ENCODE assay signal across 8 mouse cellular contexts in the genomic region with DNA sequence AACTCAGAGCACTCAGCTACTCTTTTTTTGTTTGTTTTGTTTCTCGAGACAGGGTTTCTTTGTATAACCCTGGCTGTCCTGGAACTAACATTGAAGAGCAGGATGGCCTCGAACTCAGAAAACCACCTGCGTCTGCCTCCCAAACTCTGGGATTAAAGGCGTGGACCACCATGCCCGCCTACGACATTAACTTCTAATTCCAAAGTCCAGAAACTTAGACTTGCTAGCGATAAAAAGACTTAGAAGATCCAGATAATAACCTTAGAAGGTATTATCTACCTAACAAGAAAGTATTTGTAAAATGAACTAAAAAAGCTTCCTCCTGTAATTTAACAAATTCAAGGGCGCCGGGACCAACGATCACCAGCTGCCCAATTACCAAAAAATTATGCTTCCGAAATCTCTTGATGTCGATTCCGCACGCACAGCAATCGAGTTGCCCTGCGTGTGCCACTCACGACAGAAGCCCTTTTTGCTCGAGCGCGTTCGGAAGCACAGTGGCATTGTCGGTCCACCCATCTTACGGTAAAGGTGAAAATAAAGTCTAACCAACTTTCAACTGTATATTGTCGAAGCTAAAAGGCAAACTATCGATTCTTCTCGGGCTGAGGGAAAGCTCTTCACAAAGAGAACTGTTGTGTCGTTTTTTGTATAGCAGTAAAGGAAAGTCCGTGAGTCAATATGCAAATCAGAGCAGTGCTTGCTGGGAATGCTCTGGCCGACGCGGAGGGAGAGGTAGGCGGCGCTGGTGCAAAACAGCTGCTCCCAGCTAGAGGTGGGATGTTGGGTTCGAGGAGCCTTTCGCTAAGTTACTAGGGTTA. TPM values are rescaled to one million over a fixed set of nuclear protein-coding genes. Genes with fewer than 3 reads are reported as not detected.
A peak's percentile ranks its signal among the peaks of the same experiment; 100 is the strongest.
DNase-seq lines count a peak whose midpoint lies in the region; ATAC-seq and TF ChIP-seq lines count a peak whose summit lies in the region.

No protein-coding gene starts in this region.

- peak; percentile 76 for ATAC-seq in embryonic facial prominence, embryonic 15.5 days (ENCODE audit: insufficient number of reproducible peaks, low FRiP score, low TSS enrichment, low read depth)
- ATAC-seq in kidney, embryonic 14.5 days (ENCODE audit: low FRiP score, low TSS enrichment): peak; percentile 80
- ATAC-seq in limb, embryonic 15.5 days (ENCODE audit: insufficient number of reproducible peaks, low FRiP score, low TSS enrichment, low read depth): peak; percentile 74

- peak overlapping the region; percentile 61 for H3K4me2 ChIP-seq in embryonic facial prominence, embryonic 15.5 days (replicated peaks)
- peak overlapping the region; percentile 35 for H3K4me2 ChIP-seq in kidney, embryonic 14.5 days (replicated peaks; ENCODE audit: low read depth, low read length)
- H3K4me2 ChIP-seq in limb, embryonic 15.5 days: peak overlapping the region; percentile 42

- peak overlapping the region; percentile 42 for H3K9ac ChIP-seq in embryonic facial prominence, embryonic 15.5 days
- H3K9ac ChIP-seq in kidney, embryonic 14.5 days (ENCODE audit: low read depth, low read length): peak overlapping the region; percentile 65
- H3K9ac ChIP-seq in limb, embryonic 15.5 days: peak overlapping the region; percentile 35; the same call in 1 of the 2 replicates

- peak overlapping the region; percentile 73 for H3K27ac ChIP-seq in bone marrow, adult 2 months (ENCODE audit: control insufficient read depth, insufficient read depth, low read depth, low read length, poor library complexity)
- peak overlapping the region; percentile 98 for H3K27ac ChIP-seq in embryonic facial prominence, embryonic 15.5 days (replicated peaks)
- H3K27ac ChIP-seq in kidney, embryonic 14.5 days (ENCODE audit: low read depth, low read length): peak overlapping the region; percentile 97
- H3K27ac ChIP-seq in limb, embryonic 15.5 days: peak overlapping the region; percentile 98

- no peaks in the 10 kb centered on the region for H3K36me3 ChIP-seq in embryonic facial prominence, embryonic 15.5 days
- no peaks in the 10 kb centered on the region for H3K36me3 ChIP-seq in kidney, embryonic 14.5 days (ENCODE audit: control insufficient read depth, insufficient read depth, low read length)
- H3K36me3 ChIP-seq in limb, embryonic 15.5 days: no peaks in the 10 kb centered on the region

- no peaks in the 10 kb centered on the region for H3K27me3 ChIP-seq in embryonic facial prominence, embryonic 15.5 days
- no peaks in the 10 kb centered on the region for H3K27me3 ChIP-seq in kidney, embryonic 14.5 days (ENCODE audit: control insufficient read depth, insufficient read depth, low read length)
- no peaks in the 10 kb centered on the region for H3K27me3 ChIP-seq in limb, embryonic 15.5 days

- peak; percentile 49 for TF ChIP-seq CTCF in bone marrow, adult 2 months (IDR thresholded peaks at IDR 0.05; ENCODE audit: control insufficient read depth, insufficient read depth, low read length)

- under 1% methylated on average over 35 of the region's 35 CpGs for WGBS in bone marrow, adult 2 months
- WGBS in embryonic facial prominence, embryonic 15.5 days: under 1% methylated on average over 35 of the region's 35 CpGs
- under 1% methylated on average over 35 of the region's 35 CpGs for WGBS in kidney, embryonic 14.5 days
- WGBS in limb, embryonic 15.5 days: under 1% methylated on average over 35 of the region's 35 CpGs

- peak overlapping the region; percentile 45 for H3K4me3 ChIP-seq in bone marrow, adult 2 months (replicated peaks; ENCODE audit: control insufficient read depth, low read depth, low read length)
- H3K4me3 ChIP-seq in embryonic facial prominence, embryonic 15.5 days (replicated peaks): peak overlapping the region; percentile 36
- peak overlapping the region; percentile 23 for H3K4me3 ChIP-seq in kidney, embryonic 14.5 days (ENCODE audit: low read length)
- H3K4me3 ChIP-seq in limb, embryonic 15.5 days: peak overlapping the region; percentile 24

- H3K9me3 ChIP-seq in embryonic facial prominence, embryonic 15.5 days (replicated peaks): no peaks in the 10 kb centered on the region
- no peaks in the 10 kb centered on the region for H3K9me3 ChIP-seq in kidney, embryonic 14.5 days (ENCODE audit: control insufficient read depth, low read length)
- H3K9me3 ChIP-seq in limb, embryonic 15.5 days: no peaks in the 10 kb centered on the region

- peak; percentile 99 for DNase-seq in 416B (ENCODE audit: low read depth)
- peak; percentile 80 to 90 for DNase-seq in heart, adult 9 months (ENCODE audit: low spot score in 2 of 2)
- DNase-seq in monocyte, adult 2 months (ENCODE audit: low read depth in 1 of 2, low spot score in 2 of 2): peak; percentile 59 to 79
- peak; percentile 83 to 88 for DNase-seq in spleen, postnatal 36 days (ENCODE audit: low spot score in 2 of 2)

- peak; percentile 100 for TF ChIP-seq POLR2A in bone marrow, adult 2 months (IDR thresholded peaks at IDR 0.05; ENCODE audit: borderline replicate concordance, control insufficient read depth, low read depth, low read length)

- no peaks in the 10 kb centered on the region; the same call in 1 of the 2 replicates for H3K4me1 ChIP-seq in bone marrow, adult 2 months (ENCODE audit: control insufficient read depth, insufficient read depth, low read length)
- peaks cover 17% of the 10 kb centered on the region; the same call in 1 of the 2 replicates for H3K4me1 ChIP-seq in embryonic facial prominence, embryonic 15.5 days
- H3K4me1 ChIP-seq in kidney, embryonic 14.5 days (ENCODE audit: control insufficient read depth, insufficient read depth, low read length): peaks cover 13% of the 10 kb centered on the region; the same call in 1 of the 2 replicates
- peaks cover 5% of the 10 kb centered on the region; the same call in 1 of the 2 replicates for H3K4me1 ChIP-seq in limb, embryonic 15.5 days

RNA-seq across cellular contexts. Expression of a gene that starts 4.2 kb away (rescaled TPM):
- polyA plus RNA-seq in bone marrow, adult 2 months (2011; ENCODE audit: insufficient read depth, insufficient read length, low replicate concordance, missing spikeins): 17.0 and 20.5 TPM in 2 replicates
- polyA plus RNA-seq in embryonic facial prominence, embryonic 15.5 days (2015; fragmentation: Nextera tagmentation; extraction: Ambion mirVana): 44.4 and 48.8 TPM in 2 replicates
- polyA plus RNA-seq in kidney, embryonic 14.5 days (2014; fragmentation: Nextera tagmentation; extraction: Ambion mirVana): 42.7 and 46.6 TPM in 2 replicates
- polyA plus RNA-seq in limb, embryonic 15.5 days (2015; fragmentation: Nextera tagmentation; extraction: Ambion mirVana): 48.9 and 49.1 TPM in 2 replicates

RNA-seq across cellular contexts. Expression of a gene that starts 8.5 kb away (rescaled TPM):
- polyA plus RNA-seq in bone marrow, adult 2 months (2011; ENCODE audit: insufficient read depth, insufficient read length, low replicate concordance, missing spikeins): 10.9 and 19.6 TPM in 2 replicates
- polyA plus RNA-seq in embryonic facial prominence, embryonic 15.5 days (2015; fragmentation: Nextera tagmentation; extraction: Ambion mirVana): 37.5 and 37.8 TPM in 2 replicates
- polyA plus RNA-seq in kidney, embryonic 14.5 days (2014; fragmentation: Nextera tagmentation; extraction: Ambion mirVana): 29.7 and 41.0 TPM in 2 replicates
- 34.1 and 35.6 TPM in 2 replicates for polyA plus RNA-seq in limb, embryonic 15.5 days (2015; fragmentation: Nextera tagmentation; extraction: Ambion mirVana)

RNA-seq across cellular contexts. Expression of a gene that starts 33.2 kb away (rescaled TPM):
- polyA plus RNA-seq in bone marrow, adult 2 months (2011; ENCODE audit: insufficient read depth, insufficient read length, low replicate concordance, missing spikeins): not detected in 2 replicates
- polyA plus RNA-seq in embryonic facial prominence, embryonic 15.5 days (2015; fragmentation: Nextera tagmentation; extraction: Ambion mirVana): 2.4 and 3.4 TPM in 2 replicates
- 2.4 and 3.5 TPM in 2 replicates for polyA plus RNA-seq in kidney, embryonic 14.5 days (2014; fragmentation: Nextera tagmentation; extraction: Ambion mirVana)
- polyA plus RNA-seq in limb, embryonic 15.5 days (2015; fragmentation: Nextera tagmentation; extraction: Ambion mirVana): 1.8 and 2.7 TPM in 2 replicates

RNA-seq across cellular contexts. Expression of a gene that starts 57.8 kb away (rescaled TPM):
- polyA plus RNA-seq in bone marrow, adult 2 months (2011; ENCODE audit: insufficient read depth, insufficient read length, low replicate concordance, missing spikeins): 9.9 and 14.7 TPM in 2 replicates
- polyA plus RNA-seq in embryonic facial prominence, embryonic 15.5 days (2015; fragmentation: Nextera tagmentation; extraction: Ambion mirVana): 95.3 and 95.7 TPM in 2 replicates
- 104 and 133 TPM in 2 replicates for polyA plus RNA-seq in kidney, embryonic 14.5 days (2014; fragmentation: Nextera tagmentation; extraction: Ambion mirVana)
- polyA plus RNA-seq in limb, embryonic 15.5 days (2015; fragmentation: Nextera tagmentation; extraction: Ambion mirVana): 95.6 and 96.7 TPM in 2 replicates

RNA-seq across cellular contexts. Expression of a gene that starts 59.4 kb away (rescaled TPM):
- polyA plus RNA-seq in bone marrow, adult 2 months (2011; ENCODE audit: insufficient read depth, insufficient read length, low replicate concordance, missing spikeins): 32.1 and 40.3 TPM in 2 replicates
- 74.1 and 75.7 TPM in 2 replicates for polyA plus RNA-seq in embryonic facial prominence, embryonic 15.5 days (2015; fragmentation: Nextera tagmentation; extraction: Ambion mirVana)
- polyA plus RNA-seq in kidney, embryonic 14.5 days (2014; fragmentation: Nextera tagmentation; extraction: Ambion mirVana): 79.5 and 86.2 TPM in 2 replicates
- 61.4 and 68.3 TPM in 2 replicates for polyA plus RNA-seq in limb, embryonic 15.5 days (2015; fragmentation: Nextera tagmentation; extraction: Ambion mirVana)

Comparison
In these comparisons a context has a peak if more than half of its experiments do, and no peak if none do; other contexts are left out.
1. Peak in every context shown above with its lines: DNase-seq, ATAC-seq, H3K4me3 ChIP-seq and H3K27ac ChIP-seq.